Mouse (Mus musculus) bone marrow, adult 2 months (tissue): ENCODE measurements around the gene Alkbh2. TPM values are rescaled to one million over a fixed set of nuclear protein-coding genes. Genes with fewer than 3 reads are reported as not detected.
A peak's percentile ranks its signal among the peaks of the same experiment; 100 is the strongest.

Experiments used
- H3K27ac ChIP-seq: fragments of 200-500 bp; 2 replicates; pipeline ENCODE4 v1.5.1; 2012; ENCODE audit warnings: low read depth, mild to moderate bottlenecking, control low read depth, inconsistent platforms, low read length; ENCODE audit not compliant: control insufficient read depth, poor library complexity, insufficient read depth
- H3K4me1 ChIP-seq: fragments of 200-500 bp; 2 replicates; pipeline ENCODE4 v1.6.1; 2011; ENCODE audit warnings: low read length; ENCODE audit not compliant: control insufficient read depth, insufficient read depth
- H3K4me3 ChIP-seq: fragments of 200-500 bp; replicated peaks from 2 replicates; pipeline ENCODE3; 2011; ENCODE audit warnings: mild to moderate bottlenecking, low read depth, low read length, control low read depth; ENCODE audit not compliant: control insufficient read depth
- CTCF ChIP-seq: fragments of 200-500 bp; IDR thresholded peaks from 2 replicates; pipeline ENCODE4 v1.5.1; 2011; ENCODE audit warnings: low read length, control low read depth; ENCODE audit not compliant: control insufficient read depth, insufficient read depth
- POLR2A ChIP-seq: fragments of 200-500 bp; IDR thresholded peaks from 2 replicates; pipeline ENCODE4 v1.6.1; 2011; ENCODE audit warnings: low read depth, mild to moderate bottlenecking, control low read depth, low read length, borderline replicate concordance; ENCODE audit not compliant: control insufficient read depth
- WGBS: fragments of 180-500 bp; shearing (Covaris S2); methylation state at CpG from one replicate; pipeline ENCODE4 v1.1.7; 2018; 5-methylcytosine and 5-hydroxymethylcytosine counted together
- polyA plus RNA-seq: library from polyadenylated mRNA; stranded (reverse); fragments of >200 nt; gene quantifications from 2 replicates; pipeline ENCODE4 v1.2.4, GENCODE M21; 2011; ENCODE audit warnings: low replicate concordance; ENCODE audit not compliant: missing spikeins, insufficient read depth, insufficient read length

Alkbh2 gene
- 3.1 and 8.0 TPM in 2 replicates for polyA plus RNA-seq

DNA sequence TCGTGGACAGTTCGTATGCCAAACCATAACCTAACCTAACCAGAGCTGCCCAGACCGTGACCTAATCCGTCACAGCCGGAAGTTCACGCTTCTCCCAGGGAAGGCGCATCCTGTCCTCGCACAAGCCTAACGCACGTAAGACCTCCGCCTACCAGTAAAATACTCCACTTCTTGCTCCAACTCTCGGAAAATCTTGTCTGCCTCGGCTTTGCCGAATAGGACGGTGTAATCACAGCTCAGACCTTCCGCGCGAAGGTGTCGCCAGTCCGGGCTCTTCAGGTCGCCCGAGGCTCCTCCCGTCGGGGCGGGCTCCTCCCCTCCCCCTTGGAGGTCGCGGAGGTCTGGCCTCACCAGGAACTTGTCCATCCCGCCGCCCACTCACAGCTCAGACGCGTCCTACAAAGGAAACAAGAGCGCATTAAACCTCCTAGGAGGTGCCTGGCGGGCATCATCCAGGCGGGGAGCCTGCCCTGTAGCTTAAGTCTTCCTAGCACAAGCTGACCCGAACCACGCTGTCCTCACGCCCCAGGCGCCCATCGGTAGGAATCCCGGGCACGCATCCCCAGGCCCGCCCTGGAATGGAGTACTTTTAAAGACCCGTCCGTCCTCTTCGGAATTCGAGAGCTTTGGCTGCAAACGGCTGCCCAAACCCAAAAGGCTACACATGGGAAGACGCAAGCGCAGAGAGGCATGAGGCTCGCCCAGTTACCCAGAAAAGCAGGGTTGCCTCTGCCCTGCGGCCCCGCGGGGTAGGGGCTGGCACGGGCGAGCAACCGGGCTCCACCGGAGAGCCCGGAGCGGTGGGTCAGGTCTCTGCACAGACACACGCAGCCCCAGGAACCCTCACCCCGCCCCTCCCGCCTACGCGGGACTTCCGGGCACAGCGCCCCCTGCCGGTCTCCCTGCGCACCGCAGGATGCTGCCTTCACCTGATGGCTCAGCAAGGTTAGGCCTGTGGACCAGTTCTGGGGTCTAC is at the start of gene Alkbh2:
TSS of gene Alkbh2 (minus strand) at position 845 of the 976 bp plus-strand sequence.
- TF ChIP-seq POLR2A: peak; percentile 40; the same call in 1 of the 2 replicates
- peak; percentile 94 for TF ChIP-seq CTCF
- 2% methylated on average over 69 of the region's 69 CpGs for WGBS
- peak within 1 kb of the TSS; percentile 0; the same call in 1 of the 2 replicates for H3K27ac ChIP-seq
- H3K4me1 ChIP-seq: no peaks in the 10 kb centered on the region; the same call in 1 of the 2 replicates
- peak within 1 kb of the TSS; percentile 74 for H3K4me3 ChIP-seq

DNA sequence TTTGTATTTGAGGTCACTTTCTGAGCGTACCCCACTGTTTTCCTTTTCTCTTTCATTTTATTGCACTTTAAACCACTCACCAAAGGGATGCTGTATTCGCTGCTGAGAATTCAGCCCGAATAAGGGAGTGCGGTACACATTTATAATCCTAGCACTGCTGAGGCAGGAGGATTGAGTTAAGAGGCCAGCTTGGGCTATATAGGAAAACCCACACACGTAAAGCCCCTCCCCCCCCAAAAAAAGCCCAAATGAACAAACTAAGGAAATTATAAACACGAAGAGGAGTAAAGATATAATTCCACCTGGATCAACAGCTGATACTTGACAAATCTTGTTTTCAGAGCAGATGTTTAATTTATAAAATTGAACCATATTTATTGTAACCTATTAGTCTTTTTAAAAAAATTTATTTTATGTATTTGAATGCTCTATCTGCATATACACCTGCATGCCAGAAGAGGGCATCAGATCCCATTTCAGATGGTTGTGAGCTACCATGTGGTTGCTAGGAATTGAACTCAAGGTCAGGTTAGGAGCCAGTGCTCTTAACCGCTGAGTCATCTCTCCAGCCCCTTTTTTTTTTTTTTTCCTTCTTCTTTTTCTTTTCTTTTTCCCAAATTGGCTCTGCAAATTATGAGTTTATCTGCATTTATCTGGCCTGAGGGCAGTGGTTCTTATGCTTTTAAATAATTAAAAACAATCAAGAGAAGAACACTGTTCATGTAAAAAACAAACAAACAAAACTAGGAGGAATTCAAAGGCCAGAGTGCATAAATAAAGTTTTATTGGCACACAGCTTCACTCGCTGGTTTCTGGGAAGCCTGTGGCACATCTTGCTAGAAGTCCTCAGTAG is 48.8 kb upstream of the Alkbh2 start:
- Histone ChIP-seq H3K27ac (no peak overlapping the region), H3K4me1 (peaks cover 4% of the 10 kb centered on the region), H3K4me3 (no peak overlapping the region)
- WGBS: 58% methylated on average over 8 of the region's 8 CpGs
- TF ChIP-seq CTCF (no peak), POLR2A (no peak)

DNA sequence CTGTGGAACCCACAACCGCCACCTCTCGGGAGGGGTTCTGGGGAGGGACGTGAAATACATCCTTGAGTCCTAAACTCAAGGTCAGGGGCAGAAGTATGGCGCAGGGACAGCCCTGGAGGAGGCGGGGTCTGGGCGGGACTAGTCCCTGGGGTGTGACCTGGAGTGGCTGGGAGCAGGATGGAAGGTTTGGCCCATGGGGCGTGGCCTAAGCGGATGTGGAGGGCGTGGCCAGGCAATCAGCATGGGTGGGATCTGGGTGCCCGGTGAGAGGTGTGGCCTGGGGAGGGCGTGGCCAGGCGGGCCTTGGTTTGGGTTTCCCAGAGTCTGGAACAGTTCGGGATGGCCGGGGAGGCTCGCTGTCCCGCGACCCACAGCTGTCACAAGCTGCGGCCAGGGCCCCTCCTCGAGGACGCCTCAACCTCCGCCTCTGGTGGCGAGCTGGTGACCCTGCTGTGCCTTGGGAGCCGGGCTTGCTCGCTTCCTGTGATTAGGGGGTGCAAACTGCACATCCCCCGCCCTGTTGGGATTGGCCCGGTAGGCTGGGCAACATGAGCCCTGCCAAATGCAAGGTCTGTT is 47.7 kb upstream of the Alkbh2 start:
- Histone ChIP-seq H3K4me1 (peaks cover 4% of the 10 kb centered on the region), H3K27ac (no peak overlapping the region; the same call in 1 of the 2 replicates), H3K4me3 (peak overlapping the region; percentile 62)
- no peak for TF ChIP-seq CTCF
- no peak for TF ChIP-seq POLR2A
- WGBS: under 1% methylated on average over 25 of the region's 26 CpGs

DNA sequence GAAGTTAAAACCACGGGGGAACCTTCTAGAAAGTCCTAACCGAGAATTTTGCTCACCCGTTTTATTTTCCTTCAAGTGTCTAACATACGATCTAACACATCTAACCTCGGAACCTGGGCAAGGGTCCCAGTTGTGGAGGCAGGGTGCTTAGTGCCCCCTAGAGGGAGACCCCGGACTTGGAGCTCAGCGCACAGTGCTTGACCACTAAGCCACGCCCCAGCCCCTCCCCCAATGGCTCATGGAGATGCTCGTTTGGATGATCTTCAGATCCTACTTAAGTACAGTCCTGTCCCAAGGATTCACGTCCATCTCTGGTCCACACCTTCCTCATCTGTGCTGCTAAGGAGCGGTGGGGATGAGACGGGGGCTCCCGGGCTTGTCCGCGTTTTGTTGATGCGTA is 46.6 kb upstream of the Alkbh2 start:
- Histone ChIP-seq H3K4me3 (no peak overlapping the region), H3K27ac (no peak overlapping the region), H3K4me1 (peaks cover 4% of the 10 kb centered on the region)
- WGBS: 18% methylated on average over 16 of the region's 16 CpGs
- TF ChIP-seq CTCF: no peak
- TF ChIP-seq POLR2A: no peak

DNA sequence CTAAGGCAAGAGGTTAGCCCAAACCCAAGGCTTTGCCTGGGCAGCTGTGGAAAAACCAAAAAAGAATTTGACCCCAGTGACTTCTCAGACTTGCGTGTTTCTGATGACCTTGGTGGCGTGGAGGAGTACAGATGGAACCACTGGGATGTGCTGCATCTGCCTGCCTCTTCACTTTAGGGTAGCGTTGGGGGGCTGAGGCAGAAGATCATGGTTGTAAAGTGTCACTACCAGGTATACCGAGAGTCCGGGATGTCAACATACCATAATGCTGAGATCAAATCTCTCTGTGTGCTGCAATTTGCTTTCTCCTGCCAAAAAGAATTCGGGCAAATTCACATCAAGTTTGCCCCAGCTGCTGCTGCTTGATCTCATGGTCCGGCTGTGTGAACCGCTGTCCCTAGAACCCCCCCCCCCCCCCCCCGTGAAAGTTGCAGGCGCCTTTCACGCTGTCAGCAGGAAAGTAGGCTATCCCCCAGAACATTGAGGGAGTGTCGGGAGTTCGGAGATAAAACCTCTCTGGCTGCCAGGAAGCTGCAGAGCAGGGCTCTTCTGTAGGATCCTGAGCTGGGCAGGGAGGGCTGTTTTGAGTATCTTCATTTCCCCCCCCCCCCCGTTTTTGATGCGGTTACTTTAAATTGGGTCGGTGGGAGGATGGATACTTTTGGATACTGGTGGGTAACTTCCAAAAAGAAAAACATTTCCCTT is 46.0 kb upstream of the Alkbh2 start:
- WGBS: 20% methylated on average over 16 of the region's 16 CpGs
- H3K4me1 ChIP-seq: peaks cover 4% of the 10 kb centered on the region
- no peak overlapping the region for H3K4me3 ChIP-seq
- no peak overlapping the region for H3K27ac ChIP-seq
- TF ChIP-seq CTCF (no peak), POLR2A (no peak)

DNA sequence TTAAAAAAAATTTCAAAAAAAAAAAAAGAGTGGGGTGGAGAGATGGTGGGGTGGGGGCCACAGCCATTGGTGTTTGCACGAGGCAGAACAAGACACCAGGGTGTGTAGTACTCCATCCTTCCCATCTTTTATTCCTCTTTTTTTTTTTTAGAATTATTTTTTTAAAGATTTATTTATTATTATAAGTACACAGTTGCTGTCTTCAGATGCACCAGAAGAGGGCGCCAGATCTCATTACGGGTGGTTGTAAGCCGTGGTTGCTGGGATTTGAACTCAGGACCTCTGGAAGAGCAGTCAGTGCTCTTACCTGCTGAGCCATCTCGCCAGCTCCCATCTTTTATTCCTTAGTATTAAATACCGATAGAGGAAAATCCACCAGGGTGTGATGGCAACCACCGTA is 45.4 kb upstream of the Alkbh2 start:
- Histone ChIP-seq H3K4me3 (no peak overlapping the region), H3K27ac (no peak overlapping the region), H3K4me1 (peaks cover 4% of the 10 kb centered on the region)
- TF ChIP-seq POLR2A (no peak), CTCF (no peak)
- WGBS: 54% methylated on average over 7 of the region's 7 CpGs

DNA sequence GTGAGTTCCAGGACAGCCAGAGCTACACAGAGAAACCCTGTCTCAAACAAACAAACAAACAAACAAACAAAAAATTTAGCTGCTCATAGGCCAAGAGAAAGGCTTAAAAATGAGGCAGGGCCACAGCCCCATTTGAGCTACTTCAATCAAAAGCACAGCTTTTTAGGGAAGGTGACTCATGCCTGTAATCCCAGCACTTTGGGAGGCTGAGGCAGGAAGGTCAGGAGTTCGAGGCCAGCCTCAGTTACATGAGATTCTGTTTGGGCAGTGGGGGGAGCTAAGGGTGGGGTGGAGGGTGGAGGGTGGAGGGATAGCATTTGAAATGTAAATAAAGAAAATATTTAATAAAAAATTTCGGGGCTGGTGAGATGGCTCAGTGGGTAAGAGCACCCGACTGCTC is 44.9 kb upstream of the Alkbh2 start:
- 83% methylated on average over 3 of the region's 3 CpGs for WGBS
- H3K4me3 ChIP-seq: no peak overlapping the region
- H3K4me1 ChIP-seq: peaks cover 4% of the 10 kb centered on the region
- TF ChIP-seq CTCF (no peak), POLR2A (no peak)
- no peak overlapping the region for H3K27ac ChIP-seq

DNA sequence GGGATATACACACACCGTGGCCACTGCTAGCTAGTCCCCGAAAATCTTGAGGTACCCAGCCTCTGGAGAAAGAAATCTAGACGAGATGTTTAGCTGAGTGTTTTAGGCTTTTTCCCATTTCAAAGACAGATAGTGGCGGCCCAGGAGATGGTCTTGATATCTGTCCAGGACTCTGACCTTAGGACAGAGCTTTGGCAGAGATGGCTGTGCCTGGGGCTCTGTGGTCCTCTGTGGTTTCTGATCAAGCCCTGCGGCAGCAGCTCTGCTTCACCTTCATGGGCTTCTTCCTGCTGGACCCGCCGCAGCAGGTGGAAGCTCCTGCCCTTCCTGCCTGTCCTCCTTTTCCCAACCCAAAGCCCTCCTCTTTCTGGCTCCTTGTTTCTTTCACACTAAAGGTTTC is 42.3 kb upstream of the Alkbh2 start:
- no peak for TF ChIP-seq CTCF
- TF ChIP-seq POLR2A: no peak
- no peak overlapping the region for H3K27ac ChIP-seq
- 77% methylated on average over 7 of the region's 7 CpGs for WGBS
- H3K4me1 ChIP-seq: no peaks in the 10 kb centered on the region
- H3K4me3 ChIP-seq: no peak overlapping the region
